Mouse (Mus musculus): ENCODE measurements at regions not wholly inside any gene's neighbourhood (a gene's known extent, or its start where the extent isn't known, plus 50 kb on each side); places are given as distances from the start of the nearest gene placed in this dataset.
"Not testable (repeated sequence)": the region's sequence is repeated elsewhere in the genome, so short reads cannot be mapped to it uniquely, and the experiment has no call there.

- DNase-seq (ENCODE audit: low spot score in 2 of 2): no peak
These were observed 59.1 kb downstream of the Klf6 start for GRCm38 (mm10) chr13:5920422-5920821.

DNA sequence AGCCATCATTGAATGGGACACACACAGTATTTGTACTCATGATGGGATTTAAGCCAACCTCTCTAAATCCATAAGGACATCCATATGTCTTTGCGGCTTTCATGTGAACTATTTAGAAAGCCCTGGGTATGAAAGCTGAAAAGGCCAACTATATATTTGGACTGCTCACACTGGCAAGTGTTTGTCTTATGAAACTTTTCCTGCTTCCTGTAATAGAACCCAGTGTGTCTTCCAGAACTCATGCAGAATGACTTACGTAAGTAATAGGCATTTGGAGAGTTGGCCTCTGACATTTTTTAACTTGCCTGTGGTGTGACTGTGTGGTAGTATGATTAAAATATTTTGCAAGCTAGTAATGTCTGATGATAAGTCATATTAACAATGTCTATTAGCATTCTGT is 70.2 kb downstream of the Klf6 start:
- DNase-seq (ENCODE audit: low spot score in 2 of 2): no peak

- no peak for DNase-seq (ENCODE audit: low spot score in 2 of 2)
These were observed 76.2 kb downstream of the Klf6 start for GRCm38 (mm10) chr13:5937436-5937835.

DNA sequence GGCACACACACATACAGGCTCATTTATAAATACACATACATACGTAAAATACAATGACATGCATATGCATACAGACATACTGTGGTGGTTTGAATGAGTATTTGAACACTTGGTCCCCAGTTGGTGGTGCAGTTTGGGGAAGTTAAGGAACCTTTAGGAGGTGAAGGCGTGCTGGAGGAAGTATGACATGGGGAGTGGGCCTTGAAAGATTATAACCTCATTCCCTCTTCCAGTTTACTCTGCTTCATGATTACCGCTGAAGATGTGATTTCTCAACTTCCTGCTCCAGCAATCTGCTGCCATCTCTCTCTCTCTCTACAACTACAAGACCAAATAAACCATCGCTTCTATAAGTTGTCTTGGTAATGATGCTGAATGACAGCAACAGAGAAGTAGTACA is 76.7 kb downstream of the Klf6 start:
- no peak for DNase-seq (ENCODE audit: low spot score in 2 of 2)

DNA sequence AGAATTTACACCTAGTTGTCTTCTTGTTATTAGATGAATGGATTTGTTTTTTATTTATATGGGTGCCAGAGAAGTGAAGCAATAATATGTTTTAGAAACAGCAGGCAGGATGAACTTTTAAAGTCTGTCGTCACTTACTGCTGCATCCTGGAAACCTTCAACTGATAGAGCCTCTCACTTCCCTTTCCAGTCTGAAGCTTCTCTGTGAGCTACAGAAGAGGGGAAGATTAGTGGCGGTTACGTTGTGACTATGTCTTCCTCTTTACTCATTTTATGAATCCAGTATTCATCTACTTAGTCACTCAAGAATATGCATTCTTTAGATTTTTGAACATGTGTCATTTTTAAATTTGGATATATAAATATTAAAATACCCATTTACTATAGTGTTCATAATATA is 78.1 kb downstream of the Klf6 start:
- peak; percentile 3 to 12 for DNase-seq (ENCODE audit: low spot score in 2 of 2)

GRCm38 (mm10) chr13:5952863-5953262 is 91.6 kb downstream of the Klf6 start:
- no peak for DNase-seq (ENCODE audit: low spot score in 2 of 2)

- not testable (repeated sequence) for DNase-seq (ENCODE audit: low spot score in 2 of 2)
These were observed 93.8 kb downstream of the Klf6 start for GRCm38 (mm10) chr13:5955121-5955520.

- no peak for DNase-seq (ENCODE audit: low spot score in 2 of 2)
These were observed 94.9 kb downstream of the Klf6 start for GRCm38 (mm10) chr13:5956145-5956544.

- DNase-seq (ENCODE audit: low spot score in 2 of 2): no peak
These were observed 101.7 kb downstream of the Klf6 start for GRCm38 (mm10) chr13:5962947-5963346.

GRCm38 (mm10) chr13:5964626-5965025 is 103.3 kb downstream of the Klf6 start:
- no peak for DNase-seq (ENCODE audit: low spot score in 2 of 2)

GRCm38 (mm10) chr13:5978615-5979014 is 117.3 kb downstream of the Klf6 start:
- DNase-seq (ENCODE audit: low spot score in 2 of 2): no peak

GRCm38 (mm10) chr13:5987491-5987890 is 126.2 kb downstream of the Klf6 start:
- DNase-seq (ENCODE audit: low spot score in 2 of 2): no peak

- no peak for DNase-seq (ENCODE audit: low spot score in 2 of 2)
These were observed 127.1 kb downstream of the Klf6 start for GRCm38 (mm10) chr13:5988407-5988806.

DNA sequence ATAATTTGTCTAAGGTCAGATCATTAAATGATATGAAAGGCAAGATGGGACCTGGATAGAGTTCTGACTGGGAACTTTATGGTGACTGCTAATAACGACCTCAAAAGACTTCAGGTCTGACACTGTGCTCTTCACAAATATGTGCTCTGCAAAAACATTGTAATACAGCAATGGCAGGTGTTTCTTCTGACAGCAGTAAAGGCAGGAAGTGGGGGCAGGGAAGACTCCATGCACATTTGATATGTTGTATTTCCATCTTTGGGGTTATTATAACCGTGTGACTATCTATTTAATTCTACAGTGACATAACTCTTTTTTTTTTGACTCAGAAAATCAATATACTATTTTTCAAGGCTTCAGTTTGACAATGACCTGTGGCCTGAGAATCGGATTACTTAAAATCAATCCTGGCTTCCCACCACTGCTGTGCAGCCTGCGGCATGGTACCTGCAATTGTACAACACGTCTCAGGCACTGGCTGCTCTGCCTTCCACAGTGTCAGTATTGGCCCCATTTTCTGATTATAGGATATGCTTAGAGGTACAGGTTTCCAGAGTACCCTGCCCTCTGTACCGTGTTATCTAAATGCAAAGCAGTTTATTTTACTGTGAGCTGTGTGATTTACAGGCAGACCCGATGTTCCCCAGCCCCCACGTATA is 139.4 kb downstream of the Klf6 start:
- no peak for DNase-seq (ENCODE audit: low spot score in 2 of 2)

GRCm38 (mm10) chr13:6001218-6001564 is 139.9 kb downstream of the Klf6 start:
- DNase-seq (ENCODE audit: low spot score in 2 of 2): no peak

DNA sequence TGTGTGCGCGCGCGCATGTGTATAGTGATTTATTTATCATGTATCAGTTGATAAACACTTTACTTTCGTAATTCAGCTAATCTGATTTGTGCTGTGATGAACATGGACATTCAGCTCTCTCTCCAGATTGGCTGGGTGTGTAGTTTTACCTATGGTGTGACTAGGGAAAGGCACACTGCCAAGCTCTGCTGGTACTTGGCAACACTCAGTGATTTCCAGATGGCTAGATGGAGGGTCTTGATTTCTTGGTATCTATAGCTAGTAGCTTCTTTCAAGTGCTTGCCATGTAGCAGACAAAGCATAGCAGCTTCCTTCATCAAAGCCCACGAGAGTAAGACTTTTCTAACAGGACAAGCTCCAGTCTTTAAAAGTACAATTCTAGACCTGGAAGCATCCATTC is 144.6 kb downstream of the Klf6 start:
- no peak for DNase-seq (ENCODE audit: low spot score in 2 of 2)

- no peak for DNase-seq (ENCODE audit: low spot score in 2 of 2)
These were observed 148.4 kb downstream of the Klf6 start for GRCm38 (mm10) chr13:6009671-6010070.

DNA sequence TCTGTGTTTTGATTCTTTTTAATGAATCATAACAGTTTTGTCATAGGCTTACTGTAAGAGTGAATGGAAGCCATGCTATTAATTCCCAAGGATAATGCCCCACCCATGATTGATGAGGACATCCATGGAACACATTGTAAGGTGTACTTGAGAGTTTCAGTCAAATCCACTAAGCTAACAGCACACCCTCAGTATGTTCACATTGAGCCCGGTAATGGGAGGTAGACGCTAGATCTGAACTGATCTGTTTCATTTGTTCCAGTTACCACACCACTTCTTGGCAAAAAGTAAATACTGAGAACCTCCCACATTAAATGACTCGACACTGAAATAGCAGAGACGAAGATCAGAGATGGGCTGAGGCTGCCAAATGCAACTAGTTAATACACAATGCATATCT is 165.9 kb downstream of the Klf6 start:
- no peak for DNase-seq (ENCODE audit: low spot score in 2 of 2)

DNA sequence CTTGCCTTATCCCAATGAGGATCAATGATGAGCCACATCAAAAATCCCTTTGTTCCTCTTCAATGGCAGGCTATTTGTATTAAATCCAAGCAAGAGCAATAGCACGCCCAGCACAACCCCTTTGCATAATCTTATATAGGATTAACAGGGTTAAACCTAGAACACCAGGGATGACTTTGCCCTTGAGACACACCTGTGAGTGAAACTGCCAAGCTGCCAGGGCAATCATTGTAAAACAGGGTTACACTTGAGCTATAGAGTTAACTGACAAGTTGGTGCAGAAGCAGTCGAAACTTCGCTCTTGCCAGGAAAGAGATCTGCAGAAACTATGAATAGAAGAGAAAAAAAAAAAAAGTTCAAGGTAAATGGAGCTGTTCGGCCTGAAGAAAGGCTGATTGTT is 167.6 kb downstream of the Klf6 start:
- DNase-seq (ENCODE audit: low spot score in 2 of 2): no peak

- no peak for DNase-seq (ENCODE audit: low spot score in 2 of 2)
These were observed 168.2 kb downstream of the Klf6 start for GRCm38 (mm10) chr13:6029461-6029860.

DNA sequence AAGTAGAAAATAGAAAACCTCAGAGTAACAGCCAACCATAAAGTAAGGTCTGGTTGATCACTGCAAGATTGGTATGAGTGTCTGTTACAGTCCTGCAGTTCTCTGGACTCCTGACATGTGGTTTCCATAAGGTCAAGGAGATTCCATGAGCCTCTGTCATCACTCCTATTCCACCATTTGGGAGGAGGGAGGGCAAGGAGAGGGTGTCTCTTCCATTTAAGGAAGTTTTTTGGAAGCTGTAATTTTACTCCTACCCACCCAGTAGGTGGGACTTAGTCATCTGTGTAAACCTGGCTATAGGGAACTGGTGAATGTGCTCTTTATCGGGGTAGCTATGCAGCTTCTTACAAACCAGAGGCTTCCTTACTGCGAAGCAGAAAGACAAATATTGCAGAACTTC is 168.8 kb downstream of the Klf6 start:
- DNase-seq (ENCODE audit: low spot score in 2 of 2): no peak

DNA sequence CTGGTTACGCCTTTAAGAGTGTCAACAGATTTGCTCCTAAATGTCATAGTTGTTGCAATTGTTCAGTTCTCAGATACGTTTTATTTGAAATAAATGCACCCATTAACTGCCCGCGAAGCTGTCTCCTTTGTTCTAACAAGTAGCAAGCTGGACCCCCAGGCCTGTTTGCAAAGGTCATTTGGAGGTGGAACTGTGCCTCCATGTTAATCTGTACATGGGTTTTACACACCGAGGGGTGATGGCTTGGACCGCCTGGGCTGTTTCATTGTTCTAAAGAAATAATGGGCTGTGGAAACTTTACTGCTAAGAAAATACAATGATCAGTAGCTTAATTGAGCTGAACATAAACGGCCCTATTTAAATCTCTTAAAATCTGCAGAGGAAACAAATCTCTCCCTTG is 178.8 kb downstream of the Klf6 start:
- no peak for DNase-seq (ENCODE audit: low spot score in 2 of 2)

- DNase-seq (ENCODE audit: low spot score in 2 of 2): no peak
These were observed 179.4 kb downstream of the Klf6 start for GRCm38 (mm10) chr13:6040663-6041062.

GRCm38 (mm10) chr13:6042495-6042894 is 181.2 kb downstream of the Klf6 start:
- DNase-seq (ENCODE audit: low spot score in 2 of 2): no peak
